In the genomic region with DNA sequence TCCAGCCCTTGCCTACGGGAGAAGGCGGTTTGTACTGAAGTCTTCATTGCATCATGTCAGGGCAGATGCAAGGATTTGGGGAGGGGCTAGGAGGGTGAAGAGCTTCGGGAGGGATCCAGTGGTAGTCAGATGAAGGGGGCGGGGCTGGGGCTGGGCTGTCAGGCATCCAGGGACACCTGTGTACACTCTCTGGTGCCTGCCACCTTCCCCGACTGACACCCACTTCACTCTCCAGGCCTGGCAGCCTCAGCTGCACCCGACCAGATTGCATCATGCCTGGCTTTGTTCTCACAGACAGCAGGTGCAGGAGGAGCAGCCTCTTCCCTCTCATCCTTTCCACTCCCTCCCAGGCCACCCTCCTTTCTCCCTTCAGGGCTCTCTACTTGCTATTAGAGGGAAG, we compare ENCODE assay signal across 8 mouse cellular contexts. TPM values are rescaled to one million over a fixed set of nuclear protein-coding genes. Genes with fewer than 3 reads are reported as not detected.
DNase-seq lines count a peak whose midpoint lies in the region; ATAC-seq and TF ChIP-seq lines count a peak whose summit lies in the region.

No protein-coding gene starts in this region.

- 0 out of 2 replicates have a peak, but pooled peaks have one; percentile 13 for ATAC-seq in kidney, embryonic 15.5 days (replicated peaks; ENCODE audit: low FRiP score)
- peak; percentile 26 for ATAC-seq in forebrain, postnatal 0 days
- ATAC-seq in limb, embryonic 14.5 days (ENCODE audit: low FRiP score, low read depth): no peak

- no peak overlapping the region for H3K27ac ChIP-seq in kidney, embryonic 15.5 days
- H3K27ac ChIP-seq in forebrain, postnatal 0 days (ENCODE audit: low read depth, low read length): peak overlapping the region; percentile 73
- H3K27ac ChIP-seq in limb, embryonic 14.5 days (replicated peaks; ENCODE audit: low read depth, low read length): no peak overlapping the region

- DNase-seq in kidney, adult 9 months: no peak
- DNase-seq in brain, adult 2 months (ENCODE audit: low read depth, low spot score): peak; percentile 97
- DNase-seq in forebrain, postnatal 0 days: peak; percentile 77
- DNase-seq in limb, embryonic 14.5 days (ENCODE audit: low spot score): peak; percentile 45
- peak; percentile 79 for DNase-seq in telencephalon, adult 2 months (ENCODE audit: low read depth, low spot score)
- no peak for DNase-seq in liver
- no peak for DNase-seq in urinary bladder, adult 2 months (ENCODE audit: low spot score)

- H3K4me3 ChIP-seq in kidney, embryonic 15.5 days (replicated peaks): no peak overlapping the region
- H3K4me3 ChIP-seq in forebrain, postnatal 0 days (ENCODE audit: low read depth, low read length): peak overlapping the region; percentile 36; the same call in 1 of the 2 replicates
- H3K4me3 ChIP-seq in limb, embryonic 14.5 days (replicated peaks; ENCODE audit: low read length): no peak overlapping the region

- peaks cover 15% of the 10 kb centered on the region for H3K27me3 ChIP-seq in kidney, embryonic 15.5 days
- H3K27me3 ChIP-seq in forebrain, postnatal 0 days (ENCODE audit: insufficient read depth, low read length): no peaks in the 10 kb centered on the region
- H3K27me3 ChIP-seq in limb, embryonic 14.5 days (ENCODE audit: control insufficient read depth, insufficient read depth, low read length): no peaks in the 10 kb centered on the region

- H3K36me3 ChIP-seq in kidney, embryonic 15.5 days: peaks cover 6% of the 10 kb centered on the region
- H3K36me3 ChIP-seq in forebrain, postnatal 0 days (ENCODE audit: insufficient read depth): peaks cover 14% of the 10 kb centered on the region
- H3K36me3 ChIP-seq in limb, embryonic 14.5 days (ENCODE audit: control insufficient read depth, insufficient read depth, low read length): peaks cover 9% of the 10 kb centered on the region; the same call in 1 of the 2 replicates

- 24% methylated on average over 6 of the region's 6 CpGs for WGBS in kidney, embryonic 15.5 days
- 12% methylated on average over 6 of the region's 6 CpGs for WGBS in forebrain, postnatal 0 days
- 11% methylated on average over 5 of the region's 6 CpGs for WGBS in limb, embryonic 14.5 days

- TF ChIP-seq CTCF in forebrain, postnatal 0 days (IDR thresholded peaks at IDR 0.05; ENCODE audit: low read depth): no peak

- no peak overlapping the region; the same call in 1 of the 2 replicates for H3K4me2 ChIP-seq in kidney, embryonic 15.5 days
- H3K4me2 ChIP-seq in forebrain, postnatal 0 days (ENCODE audit: low read depth): peak overlapping the region; percentile 61
- no peak overlapping the region for H3K4me2 ChIP-seq in limb, embryonic 14.5 days (replicated peaks; ENCODE audit: low read depth, low read length, severe bottlenecking)

- H3K9ac ChIP-seq in kidney, embryonic 15.5 days: no peak overlapping the region
- H3K9ac ChIP-seq in forebrain, postnatal 0 days: peak overlapping the region; percentile 35; the same call in 1 of the 2 replicates
- no peak overlapping the region for H3K9ac ChIP-seq in limb, embryonic 14.5 days (ENCODE audit: low read depth, low read length, severe bottlenecking)

- no peaks in the 10 kb centered on the region for H3K9me3 ChIP-seq in kidney, embryonic 15.5 days (replicated peaks)
- no peaks in the 10 kb centered on the region for H3K9me3 ChIP-seq in forebrain, postnatal 0 days (ENCODE audit: low read length)
- no peaks in the 10 kb centered on the region for H3K9me3 ChIP-seq in limb, embryonic 14.5 days (ENCODE audit: control insufficient read depth, low read length)

- no peak for TF ChIP-seq POLR2A in limb, embryonic 14.5 days (IDR thresholded peaks at IDR 0.05; ENCODE audit: borderline replicate concordance, extremely low read depth, insufficient read depth, insufficient read length)

- peaks cover 45% of the 10 kb centered on the region for H3K4me1 ChIP-seq in kidney, embryonic 15.5 days
- H3K4me1 ChIP-seq in forebrain, postnatal 0 days (ENCODE audit: insufficient read depth): peaks cover 20% of the 10 kb centered on the region
- peaks cover 18% of the 10 kb centered on the region for H3K4me1 ChIP-seq in limb, embryonic 14.5 days (ENCODE audit: control insufficient read depth, insufficient read depth, low read length)

RNA-seq across cellular contexts. Expression of a gene that starts 14.3 kb away (rescaled TPM):
- 4.6 and 5.9 TPM in 2 replicates for polyA plus RNA-seq in kidney, embryonic 15.5 days (2015; fragmentation: Nextera tagmentation; extraction: Ambion mirVana)
- total RNA-seq in forebrain, postnatal 0 days (2014; rRNA removed): 52.7 and 52.9 TPM in 2 replicates
- 7.0 and 10.2 TPM in 2 replicates for polyA plus RNA-seq in forebrain, postnatal 0 days (2015; fragmentation: Nextera tagmentation; extraction: Ambion mirVana)
- polyA plus RNA-seq in limb, embryonic 14.5 days (2012; rRNA removed): 28.9 and 37.9 TPM in 2 replicates
- 9.8 and 10.8 TPM in 2 replicates for polyA plus RNA-seq in limb, embryonic 14.5 days (2014; fragmentation: Nextera tagmentation; extraction: Ambion mirVana)
- 26.0 and 33.0 TPM in 2 replicates for polyA plus RNA-seq in urinary bladder, adult 2 months (2012; rRNA removed)

RNA-seq across cellular contexts. Expression of a gene that starts 38.7 kb away (rescaled TPM):
- polyA plus RNA-seq in kidney, embryonic 15.5 days (2015; fragmentation: Nextera tagmentation; extraction: Ambion mirVana): 3.8 and 3.9 TPM in 2 replicates
- 54.9 and 64.3 TPM in 2 replicates for total RNA-seq in forebrain, postnatal 0 days (2014; rRNA removed)
- 5.3 and 6.4 TPM in 2 replicates for polyA plus RNA-seq in forebrain, postnatal 0 days (2015; fragmentation: Nextera tagmentation; extraction: Ambion mirVana)
- polyA plus RNA-seq in limb, embryonic 14.5 days (2012; rRNA removed): 13.7 and 14.1 TPM in 2 replicates
- 2.6 and 3.0 TPM in 2 replicates for polyA plus RNA-seq in limb, embryonic 14.5 days (2014; fragmentation: Nextera tagmentation; extraction: Ambion mirVana)
- polyA plus RNA-seq in urinary bladder, adult 2 months (2012; rRNA removed): 9.1 and 9.7 TPM in 2 replicates

RNA-seq across cellular contexts. Expression of a gene that starts 49.2 kb away (rescaled TPM):
- polyA plus RNA-seq in kidney, embryonic 15.5 days (2015; fragmentation: Nextera tagmentation; extraction: Ambion mirVana): 0.10 and 0.53 TPM in 2 replicates
- 0.46 and 0.62 TPM in 2 replicates for total RNA-seq in forebrain, postnatal 0 days (2014; rRNA removed)
- polyA plus RNA-seq in forebrain, postnatal 0 days (2015; fragmentation: Nextera tagmentation; extraction: Ambion mirVana): 0.21 and 0.45 TPM in 2 replicates
- 0.08 and 0.09 TPM in 2 replicates for polyA plus RNA-seq in limb, embryonic 14.5 days (2012; rRNA removed)
- polyA plus RNA-seq in limb, embryonic 14.5 days (2014; fragmentation: Nextera tagmentation; extraction: Ambion mirVana): 0.07 TPM in 2 replicates
- 0.11 and 0.25 TPM in 2 replicates for polyA plus RNA-seq in urinary bladder, adult 2 months (2012; rRNA removed)

Comparison
In these comparisons a context has a peak if more than half of its experiments do, and no peak if none do; other contexts are left out.
1. DNase-seq: peak in brain, adult 2 months (single experiment), forebrain, postnatal 0 days (single experiment), limb, embryonic 14.5 days (single experiment) and telencephalon, adult 2 months (single experiment); none in kidney, adult 9 months (single experiment), liver (single experiment) and urinary bladder, adult 2 months (single experiment).